Mouse (Mus musculus) lung, postnatal 10 days (tissue): ENCODE results near the gene Nr2f1.
"Not testable (repeated sequence)": the region's sequence is repeated elsewhere in the genome, so short reads cannot be mapped to it uniquely, and the experiment has no call there.

Experiments
- DNase-seq: peaks from one replicate; pipeline ENCODE4 v3.0.0; 2021

Nr2f1 gene

DNA sequence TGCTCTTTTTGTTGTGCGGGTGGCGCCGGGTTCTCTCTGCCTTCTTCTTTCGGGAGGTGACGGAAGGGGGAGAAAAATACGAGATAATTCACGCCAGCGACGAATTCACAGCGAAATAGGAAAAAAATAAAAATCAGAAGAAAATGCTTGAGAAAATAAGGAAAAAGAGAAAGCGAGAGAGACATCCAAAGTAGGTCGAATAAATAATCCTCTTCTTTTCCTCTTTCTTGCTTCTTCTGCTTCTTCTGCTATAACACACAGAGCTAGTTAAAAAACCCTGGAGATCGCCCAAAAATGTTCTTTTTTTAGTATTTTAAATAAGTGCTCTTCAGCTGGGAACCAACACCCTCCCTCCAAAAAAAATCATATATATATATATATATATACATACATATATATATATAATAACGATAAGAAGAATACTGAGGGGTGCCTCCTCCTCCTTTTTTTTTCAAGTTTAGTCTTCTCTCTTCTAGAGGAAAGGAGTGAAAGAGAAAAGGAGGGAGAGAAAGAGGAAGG lies at the start of gene Nr2f1:
Gene Nr2f1 (minus strand): TSS at position 116 of the 519 bp plus-strand sequence.
- no peak for DNase-seq

DNA sequence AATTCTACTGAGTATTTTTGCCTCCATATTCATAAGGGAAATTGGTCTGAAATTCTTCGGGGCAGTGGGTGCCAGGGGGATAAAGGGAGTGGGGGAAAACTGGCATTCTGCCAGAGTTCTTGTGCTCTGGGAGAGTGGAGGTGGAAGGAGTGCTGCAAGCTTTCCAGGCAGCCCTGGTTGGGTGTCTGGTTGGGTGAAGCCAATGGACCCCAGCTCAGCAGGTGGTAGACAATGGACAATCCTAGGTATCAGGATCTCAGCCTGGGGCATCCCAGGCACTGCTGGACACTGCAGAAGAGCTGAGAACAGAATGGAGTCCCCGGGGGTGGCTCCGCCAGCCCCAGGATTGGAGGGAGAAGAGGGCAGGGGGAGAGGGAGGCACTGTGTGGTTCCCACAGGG lies 22.1 kb upstream of the Nr2f1 start:
- DNase-seq: no peak

DNA sequence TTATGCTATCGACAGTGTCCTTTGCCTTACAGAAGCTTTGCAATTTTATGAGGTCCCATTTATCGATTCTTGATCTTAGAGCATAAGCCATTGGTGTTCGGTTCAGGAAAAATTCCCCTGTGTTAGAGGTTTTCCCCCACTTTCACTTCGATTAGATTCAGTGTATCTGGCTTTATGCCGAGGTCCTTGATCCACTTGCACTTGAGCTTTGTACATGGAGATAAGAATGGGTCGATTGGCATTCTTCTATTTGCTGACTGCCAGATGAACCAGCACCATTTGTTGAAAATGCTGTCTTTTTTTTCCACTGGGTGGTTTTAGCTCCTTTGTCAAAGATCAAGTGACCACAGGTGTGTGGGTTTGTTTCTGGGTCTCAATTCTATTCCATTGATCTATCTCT lies 20.7 kb upstream of the Nr2f1 start:
- DNase-seq: not testable (repeated sequence)

DNA sequence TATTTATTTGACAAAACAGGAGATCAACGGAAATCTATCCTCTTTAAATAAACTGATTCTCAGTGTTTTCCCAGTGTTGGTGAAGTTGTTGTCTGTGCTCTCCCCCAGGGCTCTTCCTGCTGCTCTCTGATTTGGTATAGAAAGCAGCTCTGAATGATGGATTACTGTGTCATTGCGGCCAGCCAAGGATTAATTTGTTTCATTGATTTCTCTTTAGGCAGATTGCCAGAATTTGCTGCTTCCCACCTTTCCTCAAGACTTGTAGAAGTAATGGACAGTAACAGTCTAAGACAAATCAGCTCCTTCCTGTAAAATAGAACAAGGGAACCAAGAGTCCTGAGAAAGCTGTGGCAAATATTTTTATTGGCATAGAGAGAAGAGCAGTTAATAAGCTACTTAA lies 15.7 kb upstream of the Nr2f1 start:
- no peak for DNase-seq

DNA sequence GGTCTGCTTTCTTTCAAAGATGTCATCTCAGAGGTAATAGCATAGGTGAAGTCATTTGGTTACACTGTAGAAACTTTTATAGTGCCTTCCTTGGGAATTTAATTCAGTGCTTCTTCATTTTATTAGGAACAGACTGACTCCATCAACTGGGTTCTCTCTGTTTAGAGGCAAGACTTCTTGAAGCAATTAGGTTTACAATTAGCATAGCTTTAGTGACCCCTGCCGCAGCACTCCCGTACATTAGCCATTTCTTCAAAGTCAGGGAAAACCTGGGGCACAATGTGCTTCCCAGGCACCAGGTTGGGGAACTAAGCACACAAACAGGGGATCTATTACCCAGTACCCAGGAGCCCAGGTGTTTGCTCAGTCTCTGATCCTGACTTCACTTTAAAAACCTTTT lies 13.6 kb upstream of the Nr2f1 start:
- no peak for DNase-seq

DNA sequence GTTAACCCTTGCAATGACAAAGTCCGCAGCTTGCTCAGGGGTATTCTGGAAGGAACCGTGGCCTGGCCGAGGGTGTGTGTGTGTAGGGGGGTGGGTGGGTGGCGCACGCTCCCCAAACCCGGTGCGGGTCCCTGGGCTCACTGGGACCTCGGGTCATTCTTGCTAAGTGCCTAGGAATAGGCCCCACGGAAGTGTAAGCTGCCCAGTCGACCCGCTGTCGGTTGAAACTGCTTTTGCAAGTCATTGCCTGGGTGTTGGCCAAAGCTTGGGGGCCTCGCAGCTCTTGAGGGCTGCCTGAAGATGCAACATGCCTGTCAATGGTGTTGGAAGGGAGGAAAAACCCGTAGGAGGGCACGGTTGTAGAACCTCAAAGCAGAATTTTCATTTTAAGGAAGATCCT lies 12.6 kb upstream of the Nr2f1 start:
- DNase-seq: no peak

DNA sequence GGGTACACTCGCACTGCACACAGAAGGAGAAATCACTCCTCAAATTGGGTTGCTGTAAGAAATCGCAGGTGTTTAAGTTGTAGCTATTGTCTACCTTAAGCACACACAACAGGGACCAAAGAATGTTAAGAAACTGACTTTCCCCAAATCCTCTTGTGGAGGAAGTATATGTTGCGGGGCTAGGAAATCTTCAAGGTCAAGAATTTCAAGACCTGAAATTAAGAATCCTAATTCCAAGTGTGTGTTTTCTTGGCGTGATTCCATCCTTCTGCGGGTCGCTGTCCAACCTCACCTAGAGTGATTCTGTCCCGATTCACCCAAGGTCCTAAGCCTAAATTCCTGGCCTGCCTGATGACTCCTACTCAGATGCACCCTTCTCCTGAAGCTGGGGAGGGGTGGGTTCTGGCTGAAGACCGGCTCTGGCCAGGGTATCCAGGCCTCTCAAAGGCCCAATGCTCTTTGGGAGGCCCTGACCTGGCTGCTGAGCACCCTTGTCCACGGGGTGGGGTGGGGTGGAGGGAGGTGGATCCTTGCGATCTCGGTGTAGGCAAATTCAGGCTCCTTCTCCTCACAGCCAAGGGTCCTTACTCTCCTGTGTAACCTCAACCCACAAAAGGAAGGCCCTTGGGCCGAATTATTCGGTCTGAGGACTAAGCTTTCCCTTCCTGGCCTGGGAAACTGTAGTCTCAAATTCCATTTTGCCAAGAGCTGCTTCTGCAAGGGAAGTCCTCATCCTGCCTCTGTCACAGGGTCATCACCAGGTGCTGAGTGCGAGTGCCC lies 11.9 kb upstream of the Nr2f1 start:
- no peak for DNase-seq

DNA sequence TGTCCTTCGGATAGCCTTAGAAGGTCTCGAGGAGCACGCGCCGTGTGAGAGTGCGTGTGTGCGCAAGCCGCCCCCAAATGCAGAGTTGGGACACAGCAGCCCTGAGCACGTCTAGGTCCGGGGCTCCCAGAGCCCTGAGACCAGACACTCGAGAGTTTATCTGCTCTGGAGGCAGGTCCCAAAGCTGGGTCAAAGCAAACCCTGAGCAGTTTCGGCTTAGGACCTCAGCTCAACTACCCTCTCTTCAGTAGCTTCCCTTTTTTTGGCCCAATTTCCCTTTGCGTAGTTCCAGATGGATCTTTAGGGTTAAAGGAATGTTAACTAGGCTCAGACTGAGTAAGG lies 11.2 kb upstream of the Nr2f1 start:
- DNase-seq: no peak

DNA sequence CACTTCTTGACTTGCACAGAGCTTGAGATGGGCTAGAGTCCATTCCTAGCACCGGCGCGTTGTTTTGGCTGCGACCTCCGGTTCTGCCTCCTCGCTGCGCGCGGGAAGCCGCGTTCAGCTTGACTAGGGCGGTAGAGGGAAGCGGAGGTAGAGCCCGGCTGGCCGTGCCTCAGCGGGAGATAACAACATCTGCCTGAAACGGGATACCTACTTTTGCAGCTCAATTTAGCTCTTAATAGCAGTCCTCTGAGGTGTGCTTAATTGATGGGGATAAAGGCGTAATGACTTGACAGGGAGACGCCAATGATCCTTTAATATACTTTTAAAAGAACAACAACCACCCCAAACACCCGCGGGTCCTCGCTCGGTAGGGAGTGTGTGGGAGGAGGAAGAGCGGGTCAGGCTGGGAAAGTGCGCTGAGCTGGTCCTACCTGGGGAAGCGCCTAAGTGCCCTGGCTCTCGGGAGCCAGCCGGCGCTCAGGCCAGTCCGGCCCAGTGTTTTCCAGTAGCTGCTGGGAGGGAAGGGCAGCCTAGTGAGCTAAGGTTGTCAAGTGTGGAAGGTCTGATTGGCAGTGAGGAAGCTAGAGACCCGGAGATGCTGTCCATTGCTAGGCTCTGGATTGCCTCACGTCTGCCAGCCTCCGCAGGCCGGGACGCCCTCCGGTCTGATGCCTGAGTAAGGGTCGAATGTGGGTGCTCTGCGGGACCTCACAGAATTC lies 10.6 kb upstream of the Nr2f1 start:
- no peak for DNase-seq

DNA sequence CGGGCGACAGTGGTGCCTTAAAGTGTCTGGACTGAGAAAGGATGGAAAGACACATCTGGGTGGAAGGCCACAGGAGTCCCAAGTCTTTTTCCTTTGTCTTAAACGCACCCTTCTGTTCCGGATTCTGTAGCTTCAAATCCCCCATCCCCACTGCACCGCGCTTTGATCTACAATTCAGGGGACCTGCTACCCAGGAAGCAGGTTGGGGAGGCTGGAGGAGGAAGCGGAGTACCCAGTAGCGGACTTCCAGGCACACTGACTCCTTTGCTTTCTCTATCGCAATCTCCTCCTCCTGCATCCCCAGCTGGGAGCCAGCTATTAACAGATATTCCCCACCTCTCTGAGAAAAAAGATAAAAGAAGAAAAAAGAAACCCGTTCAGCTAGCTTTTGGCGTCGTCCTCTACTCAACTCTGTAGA lies 10.1 kb upstream of the Nr2f1 start:
- DNase-seq: no peak

DNA sequence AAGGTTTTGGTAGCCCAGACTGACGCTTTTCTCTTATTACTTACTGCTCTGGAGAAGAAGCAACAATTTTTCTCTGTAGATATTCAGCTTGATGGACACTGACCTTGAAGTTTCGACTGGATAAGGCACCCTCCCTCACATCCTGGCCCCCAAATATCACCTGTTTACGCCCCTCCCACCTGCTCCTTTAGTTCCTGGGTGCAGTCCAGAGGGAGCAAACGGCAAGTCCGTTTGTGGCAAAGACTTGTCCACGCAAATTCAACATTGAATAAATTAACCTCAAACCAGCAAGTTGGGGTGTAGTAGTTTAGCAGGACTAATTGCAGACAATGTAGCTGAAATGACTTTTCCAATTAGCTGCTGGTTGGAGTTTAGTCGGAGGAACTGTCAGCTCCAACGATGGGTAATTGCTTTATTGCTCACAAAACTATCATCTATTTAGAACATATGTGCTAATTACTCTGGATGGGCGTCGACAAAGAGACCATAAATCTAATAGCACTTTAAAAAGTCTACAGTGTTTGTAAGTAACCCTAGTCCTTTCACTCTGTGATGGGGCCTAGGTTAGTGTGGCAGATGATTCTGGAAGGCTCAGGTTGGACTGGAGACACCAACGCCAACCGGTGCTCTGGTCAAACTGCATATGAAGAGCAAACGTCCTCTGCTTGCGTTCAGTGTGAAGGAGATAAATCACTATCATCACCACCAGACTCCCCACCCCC lies 9.3 kb upstream of the Nr2f1 start:
- no peak for DNase-seq

DNA sequence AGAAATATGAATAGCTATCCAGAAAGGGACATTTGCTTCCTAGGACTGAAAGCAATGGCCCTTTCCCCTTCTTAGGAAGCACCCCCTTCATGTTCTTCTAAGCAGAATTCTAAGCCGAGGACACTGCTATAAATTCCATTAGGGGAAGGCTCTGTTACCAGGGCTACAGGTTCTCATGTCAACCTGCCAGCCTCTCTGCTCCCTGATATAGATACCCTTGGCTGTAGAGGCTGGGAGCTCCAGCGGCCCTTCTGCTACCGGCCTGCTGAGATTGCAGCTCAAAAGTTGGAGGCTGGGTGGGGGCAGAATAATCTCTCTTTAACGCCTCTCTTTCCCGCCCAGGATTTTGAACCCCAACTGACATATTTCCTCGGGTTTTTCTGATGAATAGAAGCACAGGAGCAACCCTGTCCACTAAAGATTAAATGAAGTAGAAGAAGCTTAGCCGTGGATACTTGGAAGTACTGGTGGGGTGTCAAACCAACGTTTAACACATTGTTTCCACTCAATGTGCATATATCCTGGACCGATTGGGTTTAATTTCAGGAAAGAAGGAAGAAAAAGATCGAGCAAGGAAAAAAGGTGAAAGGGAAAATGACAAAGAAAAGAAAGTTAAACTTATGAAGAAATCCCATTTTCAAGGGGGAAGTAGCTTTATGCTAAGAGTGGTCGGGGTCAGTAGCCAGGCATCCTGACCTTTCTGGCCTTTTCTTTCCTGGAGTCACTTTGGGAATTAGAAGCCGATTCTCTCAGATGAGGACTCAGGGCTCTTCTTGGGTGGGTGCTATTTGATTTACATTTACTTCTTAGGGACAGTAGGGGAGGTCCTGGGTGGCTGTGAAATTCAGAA lies 8.5 kb upstream of the Nr2f1 start:
- no peak for DNase-seq

DNA sequence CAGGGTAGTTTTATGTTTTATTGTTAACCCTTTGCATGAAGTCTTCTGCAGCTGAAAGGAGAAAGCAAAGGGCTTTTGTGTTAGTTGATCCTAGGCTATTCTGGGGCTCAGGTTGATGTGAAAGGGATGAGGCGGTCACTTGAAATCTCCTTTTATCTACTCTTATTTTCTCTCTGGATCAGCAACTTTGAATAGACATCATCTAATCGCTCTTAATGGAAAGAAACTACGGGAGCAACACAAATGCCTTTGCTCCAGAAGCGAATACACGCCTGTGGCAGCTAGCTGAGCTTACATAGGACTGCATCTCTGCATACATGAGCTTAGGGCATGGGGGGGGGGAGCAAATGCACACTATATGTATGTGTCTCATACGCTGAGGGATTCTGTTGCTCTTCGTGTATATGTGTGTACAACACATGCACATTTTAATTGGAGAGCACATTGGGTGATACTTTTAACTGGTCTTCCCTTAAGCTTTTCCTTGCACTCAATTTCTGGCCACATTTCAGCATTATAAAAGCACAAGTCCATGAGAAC lies 7.4 kb upstream of the Nr2f1 start:
- DNase-seq: no peak

DNA sequence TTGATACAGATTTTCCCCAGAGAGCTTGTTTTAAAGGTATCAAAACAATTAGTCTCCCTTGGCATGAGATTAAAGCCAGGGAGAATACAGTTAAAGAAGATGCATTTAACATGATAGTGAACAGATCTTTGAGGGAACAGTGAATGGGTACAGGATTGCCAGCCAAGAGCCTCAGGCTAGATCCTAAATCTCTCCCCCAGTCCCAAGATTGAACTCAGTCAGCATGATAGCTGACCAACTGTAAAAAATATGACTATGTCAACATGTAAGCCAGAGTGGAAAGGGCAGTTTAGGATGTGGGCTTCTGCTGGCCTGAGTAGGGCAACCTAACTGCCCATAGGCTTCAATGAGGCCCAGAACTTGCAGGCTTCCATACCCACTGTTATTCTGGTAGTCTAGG lies 5.9 kb upstream of the Nr2f1 start:
- no peak for DNase-seq

DNA sequence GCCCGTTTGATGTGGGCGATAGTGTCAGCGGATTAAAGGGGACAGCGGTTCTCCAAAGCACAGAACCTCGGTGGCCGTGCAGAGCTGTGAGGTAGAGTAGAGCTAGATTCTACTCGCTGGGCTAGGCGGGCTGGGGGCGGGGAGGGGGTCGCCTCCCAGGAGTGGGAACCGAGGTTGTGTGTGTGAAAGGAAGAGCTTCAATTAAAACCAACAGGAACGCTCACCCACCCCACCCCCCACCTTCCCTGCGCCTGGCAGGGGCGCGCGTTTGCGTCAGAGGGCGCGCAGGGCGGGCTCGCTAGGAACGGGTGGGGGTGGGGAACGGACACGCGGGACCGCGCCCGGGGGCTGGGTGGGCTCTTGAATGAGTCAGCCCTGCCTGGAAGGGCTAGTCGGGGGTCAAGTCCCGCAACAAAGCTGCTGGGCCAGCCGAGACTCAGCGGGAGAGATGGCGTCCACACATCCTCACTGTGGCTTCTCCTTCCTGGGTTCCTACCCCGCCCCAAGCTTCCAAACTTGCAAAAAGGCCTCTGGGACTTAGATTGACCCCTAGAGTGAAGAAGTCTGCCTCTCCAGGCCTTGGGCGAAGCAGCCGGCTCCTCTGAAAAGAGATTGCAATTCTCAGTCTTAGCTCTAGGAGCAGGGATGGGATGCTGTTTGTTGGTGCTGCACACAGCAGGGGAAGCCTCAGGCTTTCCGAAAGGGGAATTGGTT lies 3.9 kb upstream of the Nr2f1 start:
- DNase-seq: peak; percentile 61

DNA sequence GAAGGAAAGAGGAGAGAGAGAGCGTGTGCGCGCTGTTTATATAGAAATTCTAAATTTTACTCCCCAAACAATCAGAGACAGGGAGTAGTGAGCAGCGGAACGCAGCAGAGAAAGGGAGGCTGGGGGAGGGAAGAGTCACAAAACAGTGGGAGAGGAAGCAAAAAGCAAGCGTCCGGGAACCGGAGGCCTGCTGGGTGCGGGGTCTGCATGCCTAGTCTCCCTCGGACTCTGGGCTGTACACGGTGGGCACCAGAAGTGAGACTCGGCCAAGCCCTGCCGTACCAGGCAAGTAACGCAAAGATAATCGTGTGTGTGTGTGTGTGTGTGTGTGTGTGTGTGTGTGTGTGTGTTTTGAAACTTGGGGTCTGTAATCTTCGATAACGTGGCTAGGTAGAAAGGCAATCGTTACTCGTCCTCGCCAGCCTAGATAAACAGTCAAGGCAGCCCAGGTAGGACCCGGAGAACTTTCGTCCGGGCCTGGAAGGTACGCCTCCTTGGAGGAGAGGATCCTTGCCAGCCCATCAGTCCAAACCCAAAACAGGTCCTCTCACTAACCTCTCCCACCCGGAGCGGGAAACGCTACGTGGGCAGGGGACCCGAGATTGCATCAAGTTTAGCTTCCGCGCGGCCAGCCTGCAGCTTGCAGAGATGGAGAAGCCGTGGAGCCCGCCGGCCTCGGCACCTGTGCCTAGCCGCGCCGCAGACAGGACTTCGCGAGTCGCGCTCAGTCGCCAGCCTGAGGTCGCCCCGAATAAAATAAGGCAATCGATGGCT lies 3.2 kb upstream of the Nr2f1 start:
- no peak for DNase-seq

DNA sequence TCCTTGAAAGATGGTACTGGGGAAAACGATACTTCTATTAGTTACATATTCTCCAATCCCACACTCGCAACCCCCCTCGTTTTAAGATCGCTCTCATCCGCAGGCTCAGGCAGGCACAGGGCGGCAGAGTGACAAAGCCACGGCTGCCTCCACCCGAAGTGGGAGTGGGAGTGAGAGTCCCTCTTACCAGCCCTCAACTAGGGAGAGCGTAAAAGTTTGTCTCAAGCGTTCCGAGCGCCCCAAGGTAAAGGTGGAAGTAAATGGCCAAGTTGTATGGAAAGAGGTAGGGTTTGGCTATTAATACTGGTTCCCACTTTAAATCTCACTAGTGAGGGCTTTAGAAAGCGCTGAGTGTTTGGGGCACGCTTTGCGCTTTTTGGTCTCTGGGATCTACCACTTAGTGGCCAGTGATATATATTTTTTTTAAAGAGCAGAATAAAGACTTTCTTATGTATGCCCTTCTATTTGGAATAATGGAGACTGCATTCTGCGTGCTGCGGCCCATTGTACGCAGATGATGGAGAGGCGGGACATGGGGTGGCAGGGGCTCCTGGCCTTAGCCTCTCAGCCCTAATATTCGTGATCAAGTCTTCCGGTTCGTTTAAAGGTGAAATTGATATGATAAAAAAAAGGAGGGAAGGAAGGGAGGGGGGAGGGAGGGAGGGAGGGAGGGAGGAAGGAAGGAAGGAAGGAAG lies 2.5 kb upstream of the Nr2f1 start:
- no peak for DNase-seq

DNA sequence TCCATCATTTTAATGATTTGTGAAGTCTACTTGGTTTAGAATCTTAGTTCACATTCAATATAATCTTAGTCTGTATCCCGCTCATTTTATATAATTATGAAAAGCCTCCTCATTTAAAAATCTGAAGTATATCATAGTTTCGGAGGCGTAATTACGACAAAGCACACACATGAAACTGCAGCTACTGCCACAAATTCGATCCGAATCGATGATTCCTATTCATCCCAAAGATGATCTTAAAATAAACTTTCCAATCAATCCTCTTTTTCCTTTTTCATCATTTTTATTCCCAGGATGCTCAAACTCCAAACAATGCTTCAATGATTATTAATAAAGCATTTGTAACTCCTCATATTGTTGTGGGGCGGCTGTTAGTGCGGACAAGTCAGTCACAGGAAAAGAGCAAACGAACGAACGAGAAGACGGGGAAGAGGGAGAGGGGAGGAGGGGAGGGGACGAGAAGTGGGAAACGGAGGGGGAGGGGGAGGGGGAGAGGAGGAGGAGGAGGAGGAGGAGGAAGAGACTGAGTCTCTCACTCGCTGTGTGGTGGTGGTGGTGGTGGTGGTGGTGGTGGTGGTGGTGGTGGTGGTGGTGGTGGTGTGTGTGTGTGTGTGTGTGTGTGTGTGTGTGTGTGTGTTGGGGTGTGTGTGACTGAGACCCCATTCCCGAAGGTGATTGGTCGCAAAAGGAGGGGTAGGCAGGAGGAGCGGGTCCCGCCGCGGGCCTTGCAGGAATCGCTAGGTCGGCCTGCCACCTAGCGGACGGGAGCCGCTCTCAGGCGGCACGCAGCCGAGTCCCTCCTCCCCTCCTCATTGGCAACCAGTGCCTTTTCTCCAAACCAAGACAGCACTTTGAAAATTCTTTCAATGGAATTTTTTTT lies 1.7 kb upstream of the Nr2f1 start:
- DNase-seq: peak; percentile 91

DNA sequence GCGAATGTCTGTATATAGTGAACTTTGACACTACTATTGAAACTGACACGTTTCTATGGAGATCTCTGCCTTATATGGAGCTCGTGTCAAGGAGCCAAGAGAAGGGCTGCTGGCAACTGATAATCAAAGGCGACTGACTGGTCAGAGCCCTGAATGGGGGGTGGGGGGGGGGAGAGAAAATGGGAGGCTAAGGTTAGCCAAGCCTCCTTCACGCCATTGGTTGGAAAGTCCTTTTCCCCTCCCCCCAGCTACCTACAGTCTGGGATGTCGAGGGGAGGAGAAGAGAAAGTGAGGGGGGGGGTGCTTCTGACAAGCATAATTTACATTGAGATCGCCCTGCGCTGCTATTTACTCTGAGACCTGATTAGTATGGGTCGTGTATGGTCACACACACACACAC lies 850 bp upstream of the Nr2f1 start:
- peak; percentile 18 for DNase-seq
